Mouse (Mus musculus) layer of hippocampus, adult 9-11 months (tissue): ENCODE measurements around the gene Nprl2.

Source experiments
- DNase-seq: peaks from one replicate; pipeline ENCODE4 v3.0.0; 2022

Gene Nprl2

GRCm38 (mm10) chr9:107541474-107542351 is at the start of gene Nprl2, which contains the start of gene Cyb561d2:
Gene Nprl2, plus strand, starts transcription at chr9:107542226.
Gene Cyb561d2, minus strand, starts transcription at chr9:107542193.
- peak; percentile 94 for DNase-seq

GRCm38 (mm10) chr9:107493511-107493910 is 48.5 kb upstream of the Nprl2 start:
- DNase-seq = no peak

DNA sequence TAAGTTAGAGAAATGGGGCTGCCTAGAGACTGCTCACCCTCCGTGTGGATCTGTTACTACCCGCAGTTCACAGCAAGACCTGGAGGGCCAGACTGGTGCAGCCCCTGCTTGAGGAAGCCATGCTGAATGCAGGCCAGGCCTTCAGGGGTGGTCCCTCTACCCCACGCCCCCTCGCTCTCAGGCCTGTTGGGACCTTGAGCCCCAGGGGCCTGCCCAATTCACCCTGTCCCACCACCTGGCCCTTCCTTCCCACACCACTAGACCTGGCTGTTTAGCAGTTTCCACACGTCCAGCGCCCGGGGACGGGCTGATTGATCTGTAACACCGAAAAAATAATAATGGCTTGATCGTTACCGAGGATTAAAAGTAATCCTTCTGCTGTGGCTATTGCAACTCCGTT is 47.8 kb upstream of the Nprl2 start:
- DNase-seq = no peak

DNA sequence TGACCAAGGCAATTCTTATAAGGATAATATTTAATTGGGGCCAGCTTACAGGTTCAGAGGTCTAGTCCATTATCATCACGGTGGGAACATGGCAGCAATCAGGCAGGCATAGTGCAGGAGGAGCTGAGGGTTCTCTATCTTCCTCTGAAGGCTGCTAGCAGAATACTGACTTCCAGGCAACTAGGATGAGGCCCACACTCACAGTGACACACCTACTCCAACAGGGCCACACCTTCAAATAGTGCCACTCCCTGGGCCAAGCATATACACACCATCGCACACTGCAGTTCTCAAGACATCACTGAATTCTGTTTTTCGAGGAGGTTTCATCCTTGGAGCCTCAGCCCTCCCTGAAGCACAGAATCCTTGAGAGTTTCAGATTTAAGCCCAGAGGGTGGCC is 45.7 kb upstream of the Nprl2 start:
- no peak for DNase-seq

DNA sequence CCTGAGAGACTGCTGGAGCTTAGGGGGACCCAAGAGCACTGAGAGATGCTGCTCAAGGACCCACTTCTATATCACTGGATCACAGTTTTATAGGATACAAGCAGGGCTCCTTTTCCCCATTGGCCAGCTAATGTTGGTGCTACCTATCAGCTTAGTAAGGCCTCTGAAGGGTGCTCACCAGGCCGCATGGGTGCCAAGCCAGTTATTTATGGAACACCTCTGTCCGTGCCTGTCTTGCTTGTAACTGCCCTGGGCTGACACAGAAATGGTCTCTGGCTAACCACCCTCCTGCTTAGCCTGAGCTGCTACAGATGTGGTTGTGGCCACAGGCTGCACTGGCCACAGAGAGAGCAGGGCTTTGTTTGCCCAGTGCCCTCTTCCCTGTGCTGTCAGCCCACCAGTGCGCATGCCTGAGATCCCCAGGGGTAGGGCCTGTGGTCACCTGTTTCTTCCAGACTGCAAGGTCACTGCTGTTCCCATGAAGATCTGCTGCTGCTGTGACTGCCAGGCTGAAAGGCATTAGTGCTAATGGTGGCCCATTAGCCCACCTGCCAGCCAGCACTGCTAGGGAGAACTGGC is 41.2 kb upstream of the Nprl2 start:
- DNase-seq = no peak

GRCm38 (mm10) chr9:107502131-107502846 is 39.7 kb upstream of the Nprl2 start:
- no peak for DNase-seq

GRCm38 (mm10) chr9:107504662-107505537 is 37.1 kb upstream of the Nprl2 start:
- DNase-seq = no peak

- peak; percentile 61 for DNase-seq
These were observed 33.8 kb upstream of the Nprl2 start for GRCm38 (mm10) chr9:107508266-107508665.

DNA sequence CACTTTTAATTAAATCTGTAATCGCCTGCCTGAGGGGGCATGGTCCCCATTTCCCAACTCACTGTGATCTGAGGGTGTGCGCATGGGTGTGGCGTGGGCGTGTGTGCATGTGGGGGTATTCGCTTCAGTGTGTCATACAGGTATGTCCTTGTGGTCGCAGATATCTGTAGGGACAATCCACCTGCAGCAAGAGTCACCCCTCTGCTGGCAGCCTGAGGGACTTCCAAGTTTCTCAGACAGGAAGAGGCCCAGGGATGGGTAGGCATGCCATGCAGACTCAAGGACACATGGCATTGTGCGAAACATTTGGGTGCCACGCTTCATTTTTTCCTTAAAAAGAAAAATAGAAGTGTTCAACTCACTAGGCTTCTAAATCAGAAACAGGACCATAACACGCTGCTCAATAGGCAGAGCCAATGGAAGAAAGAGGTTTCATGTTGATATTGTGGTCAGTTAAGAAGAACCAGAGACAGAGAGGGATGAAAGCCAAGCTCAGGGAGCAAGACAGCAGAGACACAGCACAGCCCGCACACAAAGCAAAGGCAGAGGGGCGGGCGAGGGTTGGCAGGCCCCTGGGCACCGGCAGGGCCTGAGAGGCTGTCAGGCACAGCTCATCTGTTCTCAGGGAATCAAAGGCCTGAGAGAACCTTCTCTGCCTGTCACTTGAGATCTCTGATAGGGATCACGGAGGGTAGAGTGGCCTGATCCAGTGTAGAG is 31.5 kb upstream of the Nprl2 start:
- no peak for DNase-seq

DNA sequence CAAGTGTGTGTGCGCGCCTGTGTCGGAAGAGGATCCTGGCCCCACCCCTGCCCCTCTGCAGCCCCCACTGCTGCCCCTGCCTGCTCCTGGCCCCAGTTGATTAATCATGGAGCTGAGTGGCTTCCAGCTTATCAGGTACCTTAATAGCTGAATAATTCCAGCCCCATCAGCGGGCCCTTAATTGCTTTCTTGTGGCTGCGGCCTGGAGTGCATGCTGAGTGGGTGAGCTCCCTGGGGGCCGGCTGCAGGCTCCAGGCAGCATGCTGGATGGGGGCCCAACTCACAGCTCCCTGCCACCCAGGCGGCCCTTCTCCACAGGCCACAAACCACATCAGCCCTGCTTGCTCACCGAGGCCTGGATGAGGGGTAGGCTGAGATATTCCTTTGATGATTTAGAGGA is 30.6 kb upstream of the Nprl2 start:
- DNase-seq = no peak

DNA sequence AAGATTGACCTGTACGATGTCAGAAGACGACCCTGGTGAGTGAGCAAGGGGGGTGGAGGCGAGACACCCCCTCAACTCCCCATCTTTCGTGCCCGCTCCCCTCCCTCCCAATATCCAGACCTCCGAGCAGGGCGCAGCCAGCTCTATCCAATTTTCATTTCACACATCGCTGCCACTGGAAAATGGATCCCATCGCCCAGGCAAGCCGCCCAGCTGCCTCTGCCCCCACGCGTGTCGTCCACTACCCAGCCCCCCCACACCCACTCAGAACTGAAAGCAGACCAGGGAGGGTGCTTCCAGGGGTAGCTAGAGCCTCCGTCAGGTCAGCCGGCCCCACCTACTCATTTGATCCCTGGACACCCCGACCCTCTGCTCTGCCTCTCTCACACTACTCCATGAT is 29.7 kb upstream of the Nprl2 start:
- no peak for DNase-seq

- DNase-seq = peak; percentile 63
These were observed 27.6 kb upstream of the Nprl2 start for GRCm38 (mm10) chr9:107514303-107514955.

DNA sequence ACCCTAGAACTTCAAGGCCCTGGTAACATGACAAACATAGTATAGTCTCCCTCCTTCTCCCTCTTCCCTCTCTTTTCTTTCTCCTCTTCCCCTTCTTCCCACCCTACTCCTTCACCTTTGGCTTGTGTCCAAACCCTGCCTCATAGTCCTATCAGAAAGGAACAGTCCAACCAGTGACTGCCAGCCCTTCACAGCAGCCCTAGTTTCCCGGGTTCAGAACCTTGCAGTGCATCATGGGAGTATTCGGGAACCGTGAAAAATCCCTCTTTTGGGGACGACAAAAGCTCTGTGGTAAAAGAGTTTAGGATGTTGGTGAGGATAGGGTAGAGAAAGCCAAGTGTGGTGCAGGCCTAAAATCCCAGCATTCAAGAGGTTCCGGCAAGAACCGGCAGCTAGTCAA is 21.7 kb upstream of the Nprl2 start:
- DNase-seq = no peak

DNA sequence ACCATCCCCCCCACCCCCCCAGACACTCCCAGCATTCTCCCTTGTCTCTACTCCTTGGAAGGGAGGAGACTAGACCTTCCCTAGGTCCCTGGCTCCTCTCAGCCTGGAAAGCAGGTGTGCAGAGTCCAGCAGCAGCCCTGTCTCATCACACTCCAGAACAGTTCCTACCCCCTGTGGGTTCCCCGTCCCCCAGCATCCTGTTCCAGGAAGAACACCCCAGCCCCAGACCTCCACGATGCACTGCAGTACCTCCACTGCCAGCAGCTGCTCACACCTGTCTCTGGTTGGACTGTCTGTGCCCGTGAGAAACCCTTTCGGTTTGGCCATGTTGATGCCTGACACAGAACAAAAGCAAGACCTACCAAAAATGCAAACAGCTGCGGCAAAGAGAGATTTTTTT is 20.8 kb upstream of the Nprl2 start:
- no peak for DNase-seq

- no peak for DNase-seq
These were observed 20.2 kb upstream of the Nprl2 start for GRCm38 (mm10) chr9:107521711-107522399.

DNA sequence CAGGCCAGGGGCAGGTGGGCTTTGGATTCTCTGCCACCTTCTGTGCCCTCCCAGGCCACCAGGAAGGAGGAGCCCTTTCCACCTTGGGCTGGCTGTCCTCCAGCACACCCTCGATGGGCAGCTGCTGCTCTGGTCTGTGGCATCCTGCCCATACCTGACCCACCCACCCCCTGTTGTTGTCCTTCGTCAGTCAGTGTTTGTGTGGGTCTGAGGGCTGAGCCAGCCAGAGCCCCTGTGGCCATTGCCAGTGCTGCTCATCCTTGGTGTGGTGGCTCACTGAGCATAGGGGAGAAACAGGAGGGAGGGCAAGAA is 19.7 kb upstream of the Nprl2 start:
- DNase-seq = no peak

- DNase-seq = peak; percentile 57
These were observed 15.6 kb upstream of the Nprl2 start for GRCm38 (mm10) chr9:107526198-107527026.

- DNase-seq = peak; percentile 98
These were observed 8.1 kb upstream of the Nprl2 start, which contains the start of gene Tmem115 for GRCm38 (mm10) chr9:107533791-107534407. Gene Tmem115, plus strand, starts transcription at chr9:107533945.

GRCm38 (mm10) chr9:107534408-107535202 is 7.4 kb upstream of the Nprl2 start:
- DNase-seq = peak; percentile 22
